Mouse (Mus musculus) embryo, embryonic 11 days (tissue): ENCODE results near the gene Zfp423.

Source experiments
- DNase-seq: peaks from one replicate; pipeline ENCODE4 v3.0.0-alpha.2; 2015

The Zfp423 gene

GRCm38 (mm10) chr8:87660916-87661910 is 298.2 kb downstream of the Zfp423 start:
- DNase-seq: peak; percentile 60

GRCm38 (mm10) chr8:87660029-87660915 is 299.1 kb downstream of the Zfp423 start:
- DNase-seq: peak; percentile 75

DNA sequence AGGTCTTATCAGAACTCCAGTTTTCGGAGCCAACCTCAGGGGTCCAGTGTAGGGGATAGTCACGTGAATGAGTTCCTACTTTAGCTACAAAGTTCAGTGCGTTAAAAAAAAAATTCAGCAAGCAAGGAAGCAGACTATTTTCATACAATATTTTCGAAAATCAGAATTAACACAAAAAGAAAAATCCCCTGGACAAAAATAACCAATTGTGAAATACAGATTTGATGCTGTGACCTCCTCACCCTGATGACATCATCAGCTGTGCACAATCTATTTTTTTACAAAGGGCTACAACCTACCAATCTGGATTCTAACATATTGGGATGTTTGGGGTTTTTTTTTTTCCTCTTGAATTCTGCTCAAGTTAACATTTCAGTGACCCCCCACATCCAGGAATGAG is 301.9 kb downstream of the Zfp423 start:
- no peak for DNase-seq

DNA sequence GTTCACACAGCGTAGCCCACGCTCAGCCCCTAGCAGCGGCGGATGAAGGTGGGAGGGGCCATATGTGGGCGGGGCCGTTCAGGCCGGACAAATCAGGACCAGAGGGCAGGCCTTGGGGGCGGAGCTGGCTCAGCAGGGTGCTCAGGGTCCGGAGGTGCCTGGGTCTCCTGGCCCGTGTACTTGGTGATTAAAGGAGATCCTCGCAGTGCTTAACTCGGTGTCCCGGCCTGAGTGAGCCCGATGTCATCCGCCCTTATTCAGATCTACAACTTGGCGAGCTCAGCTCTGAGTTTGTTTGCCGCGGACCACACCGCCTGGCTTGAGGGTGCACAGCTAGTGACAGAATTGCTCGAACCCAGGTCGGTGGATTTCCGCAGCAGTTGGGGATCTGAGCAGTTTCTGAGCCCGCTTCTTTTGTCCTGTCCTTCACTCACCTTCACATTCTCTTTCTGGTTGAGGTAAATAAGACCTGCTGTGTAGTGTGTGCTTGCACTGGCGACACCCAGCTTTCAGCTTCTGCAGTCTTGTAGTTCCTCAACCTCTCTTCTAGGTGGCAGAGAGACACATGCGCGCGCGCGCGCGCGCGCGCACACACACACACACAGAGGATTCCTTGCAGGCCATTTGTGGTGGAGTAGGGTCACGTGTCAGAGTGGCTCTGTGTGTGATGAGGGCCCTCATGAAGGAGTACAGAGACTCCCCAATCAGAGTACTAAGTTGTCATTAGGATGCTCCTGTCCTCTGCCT is 302.7 kb downstream of the Zfp423 start:
- DNase-seq: peak; percentile 90

GRCm38 (mm10) chr8:87655946-87656345 is 303.4 kb downstream of the Zfp423 start:
- no peak for DNase-seq

DNA sequence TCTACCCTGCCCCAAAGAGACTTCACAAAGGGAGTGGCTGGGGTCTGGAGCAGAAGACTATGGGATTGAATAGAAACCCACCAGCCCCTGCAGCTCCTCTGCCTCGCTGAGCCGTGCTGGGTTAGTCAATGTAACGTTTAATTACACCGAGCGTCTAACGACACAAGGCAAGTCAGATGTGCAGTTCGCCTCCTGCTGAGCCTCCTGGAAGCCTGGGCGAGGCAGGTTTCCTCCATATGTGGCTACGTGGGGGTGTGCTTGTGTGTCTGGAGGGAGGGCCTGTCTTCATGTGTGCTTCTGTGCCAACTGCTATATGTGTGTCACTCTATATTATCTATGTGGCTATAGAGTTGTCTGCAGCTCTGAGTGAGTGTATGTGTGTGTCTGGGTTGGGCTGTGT is 311.6 kb downstream of the Zfp423 start:
- DNase-seq: no peak

- DNase-seq: no peak
Measured at GRCm38 (mm10) chr8:87645829-87646483, 313.4 kb downstream of the Zfp423 start.

DNA sequence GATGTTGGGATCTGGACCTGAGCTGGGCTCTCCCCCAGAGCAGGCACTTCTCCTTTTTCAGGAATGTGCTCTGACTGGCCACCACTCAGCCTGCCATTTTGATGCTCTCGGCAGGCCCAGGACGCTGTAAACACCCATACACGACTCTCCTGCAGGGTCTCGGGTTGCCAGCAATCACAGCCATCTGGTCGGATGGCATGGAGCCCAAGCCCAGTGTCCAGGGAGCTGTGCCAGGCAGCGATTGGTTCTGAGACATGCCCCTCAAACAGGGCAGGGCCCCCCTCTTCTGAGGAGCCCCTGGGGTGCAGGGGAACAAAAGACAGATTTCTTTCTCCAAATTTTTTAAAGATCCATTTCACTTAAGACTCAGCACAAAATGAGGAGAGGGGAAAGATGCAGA is 314.0 kb downstream of the Zfp423 start:
- DNase-seq: no peak

DNA sequence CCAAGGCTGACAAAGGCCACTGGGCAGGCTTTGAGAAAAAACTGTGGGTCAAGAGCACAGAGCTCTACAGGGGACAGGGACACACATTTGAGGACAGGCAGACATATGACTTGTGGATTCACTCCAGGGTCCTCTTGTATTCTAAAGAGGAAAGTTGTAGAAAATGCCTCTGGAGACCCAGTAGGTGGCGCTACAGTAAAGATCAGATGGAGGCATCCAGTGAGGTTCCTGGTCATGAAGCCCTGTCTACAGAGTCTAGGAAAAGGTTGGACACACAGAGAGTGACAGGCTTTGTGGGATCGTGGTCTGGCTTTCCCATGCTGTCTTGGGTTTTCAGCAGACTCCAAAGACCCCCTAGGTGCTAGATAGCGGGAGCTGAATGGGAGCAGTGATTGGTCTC is 318.5 kb downstream of the Zfp423 start:
- DNase-seq: peak; percentile 67

- DNase-seq: no peak
Measured at GRCm38 (mm10) chr8:87636226-87636742, 323.1 kb downstream of the Zfp423 start.

DNA sequence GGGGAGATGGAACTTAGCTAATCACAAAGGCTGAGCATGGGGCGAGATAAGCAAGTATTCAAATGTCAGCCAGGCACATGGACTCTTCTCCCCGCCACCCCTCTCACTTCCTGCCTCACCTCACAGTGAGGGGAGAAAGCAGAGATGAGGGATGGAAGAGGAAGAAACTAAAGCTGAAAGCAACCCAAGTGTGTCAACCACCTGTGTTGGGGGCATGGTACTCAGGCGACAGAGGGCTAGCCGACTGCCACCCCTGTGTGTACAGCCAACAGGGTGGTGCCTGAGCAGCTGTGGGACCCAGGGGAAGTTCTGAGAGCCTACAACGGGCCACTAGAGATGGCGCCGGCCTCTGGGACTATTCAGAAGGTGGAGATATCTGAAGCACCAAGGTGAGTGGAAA is 327.6 kb downstream of the Zfp423 start:
- DNase-seq: no peak

DNA sequence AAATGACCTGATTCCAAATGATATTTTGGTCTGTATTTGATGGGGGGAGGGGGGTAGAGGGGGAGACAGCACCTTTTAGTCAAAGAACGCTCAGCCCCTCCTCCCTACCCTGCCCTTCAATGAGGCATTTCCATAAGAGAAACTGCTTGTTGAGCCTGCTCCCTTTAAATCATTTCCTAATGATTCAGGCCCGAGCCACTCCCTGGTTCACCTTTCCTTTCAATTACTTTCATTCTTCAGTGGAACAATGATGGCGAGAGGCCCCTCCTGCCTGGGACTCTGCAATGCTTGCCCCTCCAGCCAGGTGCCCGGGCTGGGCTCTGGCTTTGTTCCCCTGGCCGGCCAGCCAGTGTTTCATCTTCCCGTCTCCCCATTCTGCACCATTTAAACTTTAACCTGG is 329.7 kb downstream of the Zfp423 start:
- no peak for DNase-seq

GRCm38 (mm10) chr8:87621181-87621580 is 338.2 kb downstream of the Zfp423 start:
- DNase-seq: no peak

DNA sequence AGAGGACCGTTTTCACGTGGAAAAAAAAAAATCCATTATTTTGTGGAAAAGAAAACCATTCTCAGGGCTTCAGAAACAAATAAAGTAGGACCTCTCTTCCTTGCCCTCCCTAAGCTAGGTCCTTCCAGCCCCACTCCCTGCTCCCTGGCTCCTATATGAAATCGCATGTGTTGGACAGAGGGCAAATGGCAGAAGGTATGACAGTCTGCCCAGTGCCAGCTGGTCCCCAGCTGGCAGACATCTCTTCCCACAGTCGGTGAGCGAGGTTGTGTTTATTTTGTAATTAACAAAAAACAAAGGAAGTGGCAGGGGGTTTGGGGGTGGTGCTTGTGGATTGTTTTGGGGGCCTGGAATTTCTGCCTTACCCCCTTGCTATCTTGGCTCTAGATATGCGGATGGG is 339.2 kb downstream of the Zfp423 start:
- no peak for DNase-seq

GRCm38 (mm10) chr8:87619529-87619928 is 339.9 kb downstream of the Zfp423 start:
- DNase-seq: no peak

- DNase-seq: no peak
Measured at GRCm38 (mm10) chr8:87619118-87619517, 340.3 kb downstream of the Zfp423 start.

- DNase-seq: no peak
Measured at GRCm38 (mm10) chr8:87613701-87614100, 345.7 kb downstream of the Zfp423 start.
